In genomic region chr11:44546250-44546649, GRCm38 (mm10) we compare ENCODE assay signal across 15 mouse cellular contexts. TPM values are rescaled to one million over a fixed set of nuclear protein-coding genes. Genes with fewer than 3 reads are reported as not detected.
DNase-seq lines count a peak whose midpoint lies in the region; ATAC-seq and TF ChIP-seq lines count a peak whose summit lies in the region.
"Had no signal": no experiment of that assay in that cellular context is flagged by ENCODE, and none has a peak within 500 bp of the region (broad histone marks: within the 10 kb centered on the region; RNA-seq: fewer than 3 reads in every experiment).

No protein-coding gene starts in this region.

- H3K36me3 ChIP-seq in embryonic facial prominence, embryonic 15.5 days: peaks cover 67% of the 10 kb centered on the region
- peaks cover 99% of the 10 kb centered on the region for H3K36me3 ChIP-seq in embryonic facial prominence, embryonic 10.5 days (replicated peaks)
- H3K36me3 ChIP-seq in lung, postnatal 0 days (ENCODE audit: insufficient read depth, low read length): peaks cover 21% of the 10 kb centered on the region; the same call in 1 of the 2 replicates
- peaks cover 31% of the 10 kb centered on the region for H3K36me3 ChIP-seq in heart, embryonic 16.5 days (ENCODE audit: control insufficient read depth, insufficient read depth)
- peaks cover 93% of the 10 kb centered on the region for H3K36me3 ChIP-seq in megakaryocyte, embryonic 14.5 days (replicated peaks; ENCODE audit: low read length)
- H3K36me3 ChIP-seq in forebrain, embryonic 16.5 days (ENCODE audit: control insufficient read depth, insufficient read depth): peaks cover 17% of the 10 kb centered on the region

- ATAC-seq in embryonic facial prominence, embryonic 15.5 days (ENCODE audit: insufficient number of reproducible peaks, low FRiP score, low TSS enrichment, low read depth): no peak
- ATAC-seq in lung, postnatal 0 days: no peak
- no peak for ATAC-seq in heart, embryonic 16.5 days (replicated peaks; ENCODE audit: extremely low read depth, insufficient read depth, low FRiP score)
- ATAC-seq in forebrain, embryonic 16.5 days: no peak

- H3K27ac ChIP-seq in embryonic facial prominence, embryonic 15.5 days (replicated peaks): peak overlapping the region; percentile 23; the same call in 1 of the 2 replicates
- no peak overlapping the region for H3K27ac ChIP-seq in embryonic facial prominence, embryonic 10.5 days (replicated peaks)
- H3K27ac ChIP-seq in lung, postnatal 0 days (ENCODE audit: low read length): 0 out of 2 replicates have a peak overlapping the region, but pooled peaks have one; percentile 20
- peak overlapping the region; percentile 43; the same call in 1 of the 2 replicates for H3K27ac ChIP-seq in heart, embryonic 16.5 days (ENCODE audit: low read length)
- H3K27ac ChIP-seq in forebrain, embryonic 16.5 days (ENCODE audit: low read length): no peak overlapping the region
- H3K27ac ChIP-seq: hindbrain, embryonic 14.5 days; neural tube, embryonic 12.5 days had no signal

- no peak for TF ChIP-seq CTCF in lung, postnatal 0 days (IDR thresholded peaks at IDR 0.05)

- no peak overlapping the region for H3K4me3 ChIP-seq in embryonic facial prominence, embryonic 15.5 days (replicated peaks)
- no peak overlapping the region for H3K4me3 ChIP-seq in embryonic facial prominence, embryonic 10.5 days
- no peak overlapping the region for H3K4me3 ChIP-seq in lung, postnatal 0 days (ENCODE audit: low read depth, low read length)
- no peak overlapping the region for H3K4me3 ChIP-seq in heart, embryonic 16.5 days (ENCODE audit: low read length)
- H3K4me3 ChIP-seq in megakaryocyte, embryonic 14.5 days (replicated peaks): peak overlapping the region; percentile 38
- no peak overlapping the region for H3K4me3 ChIP-seq in forebrain, embryonic 16.5 days (replicated peaks; ENCODE audit: low read length)
- H3K4me3 ChIP-seq: neural tube, embryonic 12.5 days had no signal

- DNase-seq in embryonic facial prominence, embryonic 10.5 days (ENCODE audit: low spot score): no peak
- DNase-seq in lung, postnatal 0 days (ENCODE audit: low spot score): no peak
- DNase-seq in lung, postnatal 25 days (ENCODE audit: low spot score): no peak
- DNase-seq in right cerebral cortex, postnatal 4 days: no peak
- DNase-seq: adrenal gland, postnatal 14 days; cerebellum, adult 9-11 months; kidney, postnatal 4 days; right cerebral cortex, postnatal 25 days; thymus, postnatal 4 days had no signal

- 87% methylated on average over 8 of the region's 8 CpGs for WGBS in embryonic facial prominence, embryonic 15.5 days
- 83% methylated on average over 8 of the region's 8 CpGs for WGBS in embryonic facial prominence, embryonic 10.5 days
- 65% methylated on average over 8 of the region's 8 CpGs for WGBS in lung, postnatal 0 days
- 72% methylated on average over 8 of the region's 8 CpGs for WGBS in heart, embryonic 16.5 days
- WGBS in forebrain, embryonic 16.5 days: 80% methylated on average over 8 of the region's 8 CpGs

- no peak overlapping the region for H3K4me2 ChIP-seq in embryonic facial prominence, embryonic 15.5 days (replicated peaks)
- peak overlapping the region; percentile 6; the same call in 1 of the 2 replicates for H3K4me2 ChIP-seq in lung, postnatal 0 days (replicated peaks; ENCODE audit: low read depth, low read length)
- H3K4me2 ChIP-seq in heart, embryonic 16.5 days (ENCODE audit: low read depth, low read length): 0 out of 2 replicates have a peak overlapping the region, but pooled peaks have one; percentile 23
- H3K4me2 ChIP-seq in forebrain, embryonic 16.5 days (ENCODE audit: low read length): no peak overlapping the region
- H3K4me2 ChIP-seq: hindbrain, embryonic 14.5 days; neural tube, embryonic 12.5 days had no signal

- H3K27me3 ChIP-seq in embryonic facial prominence, embryonic 15.5 days: no peaks in the 10 kb centered on the region
- no peaks in the 10 kb centered on the region for H3K27me3 ChIP-seq in embryonic facial prominence, embryonic 10.5 days (replicated peaks; ENCODE audit: low read depth, poor library complexity, severe bottlenecking)
- H3K27me3 ChIP-seq in lung, postnatal 0 days (replicated peaks; ENCODE audit: insufficient read depth, low read length): no peaks in the 10 kb centered on the region
- H3K27me3 ChIP-seq in heart, embryonic 16.5 days (ENCODE audit: control insufficient read depth, insufficient read depth, low read length): no peaks in the 10 kb centered on the region
- no peaks in the 10 kb centered on the region for H3K27me3 ChIP-seq in megakaryocyte, embryonic 14.5 days (replicated peaks)
- H3K27me3 ChIP-seq in forebrain, embryonic 16.5 days (replicated peaks; ENCODE audit: control insufficient read depth, insufficient read depth, low read length): no peaks in the 10 kb centered on the region
- H3K27me3 ChIP-seq: neural tube, embryonic 12.5 days had no signal

- no peaks in the 10 kb centered on the region for H3K9me3 ChIP-seq in embryonic facial prominence, embryonic 15.5 days (replicated peaks)
- no peaks in the 10 kb centered on the region for H3K9me3 ChIP-seq in embryonic facial prominence, embryonic 10.5 days
- no peaks in the 10 kb centered on the region for H3K9me3 ChIP-seq in lung, postnatal 0 days (ENCODE audit: low read length)
- no peaks in the 10 kb centered on the region for H3K9me3 ChIP-seq in heart, embryonic 16.5 days (replicated peaks; ENCODE audit: control insufficient read depth, low read length)
- H3K9me3 ChIP-seq in megakaryocyte, embryonic 14.5 days: no peaks in the 10 kb centered on the region
- H3K9me3 ChIP-seq in forebrain, embryonic 16.5 days (ENCODE audit: control insufficient read depth, low read length): no peaks in the 10 kb centered on the region
- H3K9me3 ChIP-seq: neural tube, embryonic 12.5 days had no signal

- TF ChIP-seq EP300 in lung, postnatal 0 days (IDR thresholded peaks at IDR 0.05): no peak

- H3K4me1 ChIP-seq in embryonic facial prominence, embryonic 15.5 days: 0 out of 2 replicates have a peak, but pooled peaks cover 7% of the 10 kb centered on the region
- peaks cover 8% of the 10 kb centered on the region; the same call in 1 of the 2 replicates for H3K4me1 ChIP-seq in embryonic facial prominence, embryonic 10.5 days
- H3K4me1 ChIP-seq in lung, postnatal 0 days (ENCODE audit: insufficient read depth, low read depth, low read length): 0 out of 2 replicates have a peak, but pooled peaks cover 6% of the 10 kb centered on the region
- no peaks in the 10 kb centered on the region; the same call in 1 of the 2 replicates for H3K4me1 ChIP-seq in heart, embryonic 16.5 days (ENCODE audit: control insufficient read depth, insufficient read depth, low read length)
- peaks cover 31% of the 10 kb centered on the region for H3K4me1 ChIP-seq in megakaryocyte, embryonic 14.5 days
- H3K4me1 ChIP-seq in forebrain, embryonic 16.5 days (replicated peaks; ENCODE audit: control insufficient read depth, insufficient read depth, low read length): peaks cover 10% of the 10 kb centered on the region
- H3K4me1 ChIP-seq: neural tube, embryonic 12.5 days had no signal

- no peak overlapping the region for H3K9ac ChIP-seq in embryonic facial prominence, embryonic 15.5 days
- no peak overlapping the region for H3K9ac ChIP-seq in lung, postnatal 0 days (replicated peaks; ENCODE audit: low read depth)
- no peak overlapping the region; the same call in 1 of the 2 replicates for H3K9ac ChIP-seq in heart, embryonic 16.5 days (ENCODE audit: low read length)
- H3K9ac ChIP-seq in forebrain, embryonic 16.5 days (replicated peaks; ENCODE audit: low read depth, low read length): no peak overlapping the region
- H3K9ac ChIP-seq: hindbrain, embryonic 14.5 days; neural tube, embryonic 12.5 days had no signal

RNA-seq across cellular contexts. Expression of gene Rnf145, which starts 27.5 kb away (rescaled TPM):
- polyA plus RNA-seq in embryonic facial prominence, embryonic 15.5 days (2015; fragmentation: Nextera tagmentation; extraction: Ambion mirVana): 75.2 and 77.5 TPM in 2 replicates
- polyA plus RNA-seq in embryonic facial prominence, embryonic 10.5 days (2016; fragmentation: Nextera tagmentation; extraction: Ambion mirVana): 87.3 and 90.3 TPM in 2 replicates
- 71.9 and 79.9 TPM in 2 replicates for polyA plus RNA-seq in lung, postnatal 0 days (2015; fragmentation: Nextera tagmentation; extraction: Ambion mirVana)
- polyA plus RNA-seq in heart, embryonic 16.5 days (2015; fragmentation: Nextera tagmentation; extraction: Ambion mirVana): 50.5 and 53.5 TPM in 2 replicates
- 13.9 and 33.4 TPM in 2 replicates for polyA plus RNA-seq in megakaryocyte, embryonic 14.5 days (2012; ENCODE audit: insufficient read depth, low replicate concordance)
- 89.0 and 89.5 TPM in 2 replicates for polyA plus RNA-seq in forebrain, embryonic 16.5 days (2015; fragmentation: Nextera tagmentation; extraction: Ambion mirVana)

Comparison
In these comparisons a context has a peak if more than half of its experiments do, and no peak if none do; other contexts are left out.
1. H3K27ac ChIP-seq: peak in embryonic facial prominence, embryonic 15.5 days (single experiment), lung, postnatal 0 days (single experiment) and heart, embryonic 16.5 days (single experiment); none in embryonic facial prominence, embryonic 10.5 days (single experiment) and forebrain, embryonic 16.5 days (single experiment).
2. H3K4me2 ChIP-seq: peak in lung, postnatal 0 days (single experiment) and heart, embryonic 16.5 days (single experiment); none in embryonic facial prominence, embryonic 15.5 days (single experiment) and forebrain, embryonic 16.5 days (single experiment).